Mouse (Mus musculus) bone marrow, adult 2 months (tissue): ENCODE data around the gene Med15.

Experiments used
- CTCF ChIP-seq: fragments of 200-500 bp; IDR thresholded peaks from 2 replicates; pipeline ENCODE4 v1.5.1; 2011; ENCODE audit warnings: low read length, control low read depth; ENCODE audit not compliant: control insufficient read depth, insufficient read depth
- POLR2A ChIP-seq: fragments of 200-500 bp; IDR thresholded peaks from 2 replicates; pipeline ENCODE4 v1.6.1; 2011; ENCODE audit warnings: low read depth, mild to moderate bottlenecking, control low read depth, low read length, borderline replicate concordance; ENCODE audit not compliant: control insufficient read depth

- TF ChIP-seq POLR2A, result no peak
- TF ChIP-seq CTCF, result no peak
Observed at GRCm38 (mm10) chr16:17736156-17736555, 3.5 kb upstream of the Med15 start.
